Mouse (Mus musculus) stomach, embryonic 15.5 days (tissue): ENCODE results near the gene Atxn3. TPM values are rescaled to one million over a fixed set of nuclear protein-coding genes. Genes with fewer than 3 reads are reported as not detected.

Experiments used
- ATAC-seq: fragments of 200-750 bp; cut with Nextera tagmentation; 2 replicates; pipeline ENCODE4 v1.8.0; 2017; ENCODE audit warnings: low read depth, moderate number of reproducible peaks, moderate TSS enrichment; ENCODE audit not compliant: insufficient read depth, low FRiP score
- H3K27ac ChIP-seq: fragments of 300-500 bp; sonication (generic); 2 replicates; pipeline ENCODE4 v1.5.1; 2015; ENCODE audit warnings: mild to moderate bottlenecking, inconsistent platforms
- H3K27me3 ChIP-seq: fragments of 300-500 bp; sonication (generic); replicated peaks from 2 replicates; pipeline ENCODE4 v1.6.1; 2015; ENCODE audit warnings: inconsistent platforms
- H3K36me3 ChIP-seq: fragments of 300-500 bp; sonication (generic); 2 replicates; pipeline ENCODE4 v1.6.1; 2015; ENCODE audit warnings: inconsistent platforms
- H3K4me1 ChIP-seq: fragments of 300-500 bp; sonication (generic); 2 replicates; pipeline ENCODE4 v1.6.1; 2015; ENCODE audit warnings: inconsistent platforms
- H3K4me2 ChIP-seq: fragments of 300-500 bp; sonication (generic); 2 replicates; pipeline ENCODE4 v1.6.1; 2015; ENCODE audit warnings: mild to moderate bottlenecking, inconsistent platforms
- H3K4me3 ChIP-seq: fragments of 300-500 bp; sonication (generic); replicated peaks from 2 replicates; pipeline ENCODE4 v1.5.1; 2015; ENCODE audit warnings: inconsistent platforms
- H3K9ac ChIP-seq: fragments of 300-500 bp; sonication (generic); 2 replicates; pipeline ENCODE4 v1.6.1; 2015; ENCODE audit warnings: inconsistent platforms
- H3K9me3 ChIP-seq: fragments of 300-500 bp; sonication (generic); 2 replicates; pipeline ENCODE4 v1.6.1; 2016; ENCODE audit warnings: inconsistent platforms
- WGBS: fragments of 180-500 bp; shearing (Covaris S2); methylation state at CpG from one replicate; pipeline ENCODE4 v1.1.7; 2015; 5-methylcytosine and 5-hydroxymethylcytosine counted together
- polyA plus RNA-seq: library from polyadenylated mRNA; unstranded; fragments of >200 nt; fragmentation: Nextera tagmentation; extraction: Ambion mirVana; gene quantifications from 2 replicates; pipeline ENCODE4 v1.2.1, GENCODE M21; 2015

Gene Atxn3
- polyA plus RNA-seq, 1 experiment from 2014 or later: 11.8 TPM

- 89% methylated on average over 12 of the region's 12 CpGs for WGBS
- Histone ChIP-seq H3K27ac (no peak overlapping the region), H3K9ac (no peak overlapping the region), H3K4me3 (no peak overlapping the region), H3K27me3 (no peaks in the 10 kb centered on the region), H3K36me3 (peaks cover 13% of the 10 kb centered on the region), H3K9me3 (no peaks in the 10 kb centered on the region), H3K4me2 (no peak overlapping the region), H3K4me1 (no peaks in the 10 kb centered on the region)
- ATAC-seq: no peak
These were observed 52.2 kb downstream of the Atxn3 start for GRCm38 (mm10) chr12:101905817-101906216.

GRCm38 (mm10) chr12:101904906-101905305, 53.1 kb downstream of the Atxn3 start:
- Histone ChIP-seq H3K27me3 (no peaks in the 10 kb centered on the region), H3K4me3 (no peak overlapping the region), H3K4me2 (no peak overlapping the region), H3K4me1 (no peaks in the 10 kb centered on the region), H3K9me3 (no peaks in the 10 kb centered on the region), H3K27ac (no peak overlapping the region), H3K9ac (no peak overlapping the region), H3K36me3 (peaks cover 13% of the 10 kb centered on the region)
- ATAC-seq: no peak
- WGBS: 78% methylated on average over 4 of the region's 4 CpGs

- Histone ChIP-seq H3K4me3 (no peak overlapping the region), H3K9me3 (no peaks in the 10 kb centered on the region), H3K4me2 (no peak overlapping the region), H3K27me3 (no peaks in the 10 kb centered on the region), H3K4me1 (no peaks in the 10 kb centered on the region), H3K27ac (no peak overlapping the region), H3K9ac (no peak overlapping the region), H3K36me3 (peaks cover 13% of the 10 kb centered on the region)
- ATAC-seq: no peak
- 89% methylated on average over 3 of the region's 3 CpGs for WGBS
These were observed 53.9 kb downstream of the Atxn3 start for GRCm38 (mm10) chr12:101904170-101904569.

GRCm38 (mm10) chr12:101899671-101900245, 58.3 kb downstream of the Atxn3 start:
- H3K9me3 ChIP-seq: no peaks in the 10 kb centered on the region
- no peaks in the 10 kb centered on the region for H3K4me1 ChIP-seq
- no peaks in the 10 kb centered on the region for H3K27me3 ChIP-seq
- H3K4me3 ChIP-seq: no peak overlapping the region
- H3K36me3 ChIP-seq: peaks cover 6% of the 10 kb centered on the region; the same call in 1 of the 2 replicates
- no peak; the same call in 1 of the 2 replicates for ATAC-seq
- no peak overlapping the region for H3K4me2 ChIP-seq
- 66% methylated on average over 2 of the region's 2 CpGs for WGBS
- H3K27ac ChIP-seq: no peak overlapping the region
- H3K9ac ChIP-seq: no peak overlapping the region

- Histone ChIP-seq H3K4me3 (no peak overlapping the region), H3K4me1 (no peaks in the 10 kb centered on the region), H3K27me3 (no peaks in the 10 kb centered on the region), H3K4me2 (no peak overlapping the region), H3K9me3 (no peaks in the 10 kb centered on the region), H3K36me3 (peaks cover 6% of the 10 kb centered on the region; the same call in 1 of the 2 replicates), H3K27ac (no peak overlapping the region), H3K9ac (no peak overlapping the region)
- WGBS: 95% methylated on average over 8 of the region's 8 CpGs
- no peak for ATAC-seq
These were observed 59.1 kb downstream of the Atxn3 start for GRCm38 (mm10) chr12:101898966-101899365.

GRCm38 (mm10) chr12:101897113-101897512, 60.9 kb downstream of the Atxn3 start:
- 80% methylated on average over 7 of the region's 7 CpGs for WGBS
- Histone ChIP-seq H3K27ac (no peak overlapping the region), H3K4me1 (no peaks in the 10 kb centered on the region), H3K9ac (no peak overlapping the region), H3K9me3 (no peaks in the 10 kb centered on the region), H3K4me2 (no peak overlapping the region), H3K4me3 (no peak overlapping the region), H3K27me3 (no peaks in the 10 kb centered on the region), H3K36me3 (peaks cover 15% of the 10 kb centered on the region)
- no peak for ATAC-seq

- no peak overlapping the region for H3K4me3 ChIP-seq
- H3K4me2 ChIP-seq: no peak overlapping the region
- H3K9ac ChIP-seq: no peak overlapping the region
- WGBS: 88% methylated on average over 8 of the region's 8 CpGs
- H3K4me1 ChIP-seq: no peaks in the 10 kb centered on the region
- no peaks in the 10 kb centered on the region for H3K27me3 ChIP-seq
- H3K27ac ChIP-seq: no peak overlapping the region
- no peak for ATAC-seq
- no peaks in the 10 kb centered on the region for H3K9me3 ChIP-seq
- H3K36me3 ChIP-seq: peaks cover 23% of the 10 kb centered on the region
These were observed 64.8 kb downstream of the Atxn3 start for GRCm38 (mm10) chr12:101893296-101893695.

- no peak overlapping the region for H3K27ac ChIP-seq
- no peaks in the 10 kb centered on the region for H3K9me3 ChIP-seq
- H3K36me3 ChIP-seq: peaks cover 23% of the 10 kb centered on the region
- H3K4me3 ChIP-seq: no peak overlapping the region
- no peaks in the 10 kb centered on the region for H3K4me1 ChIP-seq
- H3K4me2 ChIP-seq: no peak overlapping the region
- H3K9ac ChIP-seq: no peak overlapping the region
- H3K27me3 ChIP-seq: no peaks in the 10 kb centered on the region
- ATAC-seq: no peak
- 94% methylated on average over 2 of the region's 2 CpGs for WGBS
These were observed 65.2 kb downstream of the Atxn3 start for GRCm38 (mm10) chr12:101892832-101893231.

- ATAC-seq: no peak
- no peak overlapping the region for H3K4me2 ChIP-seq
- H3K27me3 ChIP-seq: no peaks in the 10 kb centered on the region
- peaks cover 23% of the 10 kb centered on the region for H3K36me3 ChIP-seq
- no peaks in the 10 kb centered on the region for H3K9me3 ChIP-seq
- no peak overlapping the region for H3K4me3 ChIP-seq
- WGBS: 88% methylated on average over 5 of the region's 5 CpGs
- H3K9ac ChIP-seq: no peak overlapping the region
- no peak overlapping the region for H3K27ac ChIP-seq
- H3K4me1 ChIP-seq: no peaks in the 10 kb centered on the region
These were observed 67.0 kb downstream of the Atxn3 start for GRCm38 (mm10) chr12:101891066-101891465.

- Histone ChIP-seq H3K4me1 (no peaks in the 10 kb centered on the region), H3K36me3 (peaks cover 32% of the 10 kb centered on the region), H3K4me3 (no peak overlapping the region), H3K9ac (no peak overlapping the region), H3K9me3 (no peaks in the 10 kb centered on the region), H3K4me2 (no peak overlapping the region), H3K27ac (no peak overlapping the region), H3K27me3 (no peaks in the 10 kb centered on the region)
- 86% methylated on average over 3 of the region's 3 CpGs for WGBS
- peak; percentile 80 for ATAC-seq
These were observed 68.7 kb downstream of the Atxn3 start for GRCm38 (mm10) chr12:101889351-101889750.

- Histone ChIP-seq H3K4me2 (no peak overlapping the region), H3K36me3 (peaks cover 29% of the 10 kb centered on the region), H3K27ac (no peak overlapping the region), H3K4me1 (no peaks in the 10 kb centered on the region), H3K4me3 (no peak overlapping the region), H3K9me3 (no peaks in the 10 kb centered on the region), H3K9ac (no peak overlapping the region), H3K27me3 (no peaks in the 10 kb centered on the region)
- 75% methylated on average over 2 of the region's 2 CpGs for WGBS
- no peak for ATAC-seq
These were observed 69.7 kb downstream of the Atxn3 start for GRCm38 (mm10) chr12:101888312-101888711.

GRCm38 (mm10) chr12:101884926-101885325, 73.1 kb downstream of the Atxn3 start:
- WGBS: 95% methylated on average over 7 of the region's 7 CpGs
- ATAC-seq: no peak
- Histone ChIP-seq H3K27ac (no peak overlapping the region), H3K4me2 (no peak overlapping the region), H3K4me3 (no peak overlapping the region), H3K9ac (no peak overlapping the region), H3K4me1 (no peaks in the 10 kb centered on the region), H3K36me3 (peaks cover 17% of the 10 kb centered on the region; the same call in 1 of the 2 replicates), H3K9me3 (no peaks in the 10 kb centered on the region), H3K27me3 (no peaks in the 10 kb centered on the region)

GRCm38 (mm10) chr12:101876374-101876773, 81.7 kb downstream of the Atxn3 start:
- Histone ChIP-seq H3K9me3 (no peaks in the 10 kb centered on the region), H3K4me3 (no peak overlapping the region), H3K27ac (no peak overlapping the region), H3K9ac (no peak overlapping the region), H3K36me3 (peaks cover 21% of the 10 kb centered on the region), H3K4me1 (no peaks in the 10 kb centered on the region), H3K4me2 (no peak overlapping the region), H3K27me3 (no peaks in the 10 kb centered on the region)
- no peak for ATAC-seq
- WGBS: 82% methylated on average over 2 of the region's 2 CpGs
